Mouse (Mus musculus) lung, adult 2 months (tissue): ENCODE measurements around the gene Gm44790.

ENCODE experiments used
- CTCF ChIP-seq: fragments of 200-500 bp; IDR thresholded peaks from 2 replicates; pipeline ENCODE4 v1.5.1; 2011; ENCODE audit warnings: mild to moderate bottlenecking, low read length, control low read depth; ENCODE audit not compliant: insufficient read depth
- POLR2A ChIP-seq: fragments of 200-500 bp; IDR thresholded peaks from 2 replicates; pipeline ENCODE4 v1.6.1; 2011; ENCODE audit warnings: low read depth, mild to moderate bottlenecking, control low read depth, low read length, borderline replicate concordance; ENCODE audit errors: extremely low read depth

GRCm38 (mm10) chr6:86394078-86394720 lies 32.3 kb upstream of the Gm44790 start:
- TF ChIP-seq POLR2A (no peak), CTCF (no peak)
